Mouse (Mus musculus) CD4-positive, CD25-positive, alpha-beta regulatory T cell, adult 2 months (primary cell): ENCODE measurements around the gene Cdk5rap2.

Experiments used
- DNase-seq: peaks from one replicate; pipeline ENCODE4 v3.0.0-alpha.2; 2012; ENCODE audit warnings: low read depth, low spot score

The Cdk5rap2 gene

DNA sequence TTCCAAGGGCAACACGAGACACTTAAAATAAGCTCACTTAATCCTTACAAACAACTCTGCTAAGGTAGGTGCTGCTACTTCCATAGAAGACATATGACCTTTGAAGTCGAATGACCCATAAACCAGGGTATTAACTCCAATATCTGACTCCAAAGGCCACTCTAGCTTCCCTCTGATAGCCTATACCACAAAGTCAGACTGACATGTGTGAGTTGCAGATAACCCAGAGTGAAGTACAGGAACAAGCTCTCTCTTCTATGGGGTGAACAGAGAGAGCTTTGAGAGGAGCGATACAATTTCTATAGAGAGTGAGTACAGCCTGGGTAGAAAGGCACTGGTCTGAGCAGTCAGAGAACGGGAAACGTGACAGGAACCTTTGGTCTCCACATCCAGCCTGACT, 148.9 kb downstream of the Cdk5rap2 start:
- DNase-seq = no peak

DNA sequence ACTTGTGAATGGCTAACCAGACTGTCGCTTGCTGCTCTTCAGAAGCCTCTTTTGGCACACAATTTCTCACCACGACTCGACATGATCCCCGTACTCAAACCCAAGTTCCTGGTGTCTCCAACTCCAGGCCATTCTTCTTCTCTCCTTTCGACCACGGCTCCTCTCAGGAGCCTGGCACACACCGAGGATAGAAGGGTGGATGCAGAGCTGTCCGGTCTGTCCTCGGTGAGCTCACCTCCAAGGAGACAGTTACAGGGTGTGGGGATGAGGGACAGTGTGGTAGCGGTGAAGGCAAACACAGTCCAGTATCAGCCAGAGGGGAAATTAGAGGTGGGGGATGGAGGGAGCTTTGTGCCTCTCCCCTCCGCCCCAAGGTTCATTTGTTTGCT, 149.8 kb downstream of the Cdk5rap2 start:
- DNase-seq = no peak

DNA sequence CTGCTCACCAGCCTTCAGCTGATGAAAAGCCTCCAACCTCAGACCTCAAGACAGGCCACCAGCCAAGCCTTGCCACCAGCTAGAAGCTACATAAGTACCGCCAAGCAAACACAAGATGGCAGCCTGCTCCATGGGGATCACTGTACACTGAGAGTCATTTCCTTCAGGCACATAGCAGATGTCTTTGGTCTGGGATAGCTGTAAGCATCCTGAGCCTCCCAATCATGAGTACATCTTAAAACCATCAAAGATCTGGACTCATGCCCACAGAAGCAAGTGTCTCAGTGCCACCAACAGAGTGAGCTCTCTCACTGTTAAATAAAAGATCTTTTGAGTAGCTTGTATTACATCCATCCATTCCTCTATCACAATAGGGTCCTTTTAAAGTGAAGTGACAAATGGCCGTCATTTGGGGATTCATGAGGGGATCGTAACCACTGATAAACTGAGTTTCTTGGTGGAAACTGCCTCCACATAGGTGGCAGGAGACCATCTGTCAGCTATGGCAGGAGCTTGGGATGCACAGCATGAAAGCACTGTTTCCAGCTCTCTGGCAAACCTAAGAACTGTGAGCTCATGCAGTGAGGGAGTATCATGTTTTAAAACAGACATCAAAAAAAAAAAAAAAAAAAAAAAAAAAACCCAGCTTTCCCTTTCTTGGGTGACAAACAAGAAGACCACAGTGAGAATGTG, 150.4 kb downstream of the Cdk5rap2 start:
- DNase-seq = no peak

DNA sequence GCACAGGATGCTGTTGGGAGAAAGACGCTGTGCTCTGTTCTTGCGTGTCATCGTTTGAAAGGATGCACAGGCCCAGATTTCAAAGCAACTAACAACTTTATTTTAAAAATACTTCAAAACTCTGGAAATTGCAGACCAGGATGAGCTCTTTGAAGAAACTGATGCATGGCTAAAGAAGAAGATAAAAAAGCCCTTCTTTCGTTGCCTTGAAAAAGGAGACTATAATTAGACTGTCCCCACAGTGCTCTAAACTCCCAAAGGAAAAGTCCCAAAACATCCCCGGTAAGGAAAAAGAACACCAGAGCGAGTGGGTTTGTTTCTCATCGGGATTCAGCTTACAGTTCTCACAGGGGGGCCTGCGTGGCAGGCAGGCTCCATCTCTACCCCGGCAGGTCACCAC, 151.4 kb downstream of the Cdk5rap2 start:
- no peak for DNase-seq

DNA sequence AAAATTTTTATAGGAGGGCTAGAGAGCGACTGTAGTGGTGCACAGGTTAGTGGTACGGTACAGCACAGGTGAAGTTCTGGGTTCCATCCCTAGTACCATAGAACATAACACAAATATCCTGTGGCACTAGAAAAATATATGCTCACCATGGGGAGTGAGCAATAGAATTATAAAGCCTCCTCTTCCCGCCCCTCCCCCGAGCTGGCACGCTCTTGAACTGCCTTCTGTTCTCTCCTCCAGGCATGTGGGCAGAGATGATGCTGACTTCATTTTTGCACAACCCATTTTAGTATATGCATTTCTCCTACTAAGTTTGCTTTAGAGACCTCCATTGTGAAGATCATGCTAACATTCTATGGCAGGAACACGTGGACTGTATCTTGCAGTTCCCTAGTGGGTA, 152.0 kb downstream of the Cdk5rap2 start:
- DNase-seq = no peak

DNA sequence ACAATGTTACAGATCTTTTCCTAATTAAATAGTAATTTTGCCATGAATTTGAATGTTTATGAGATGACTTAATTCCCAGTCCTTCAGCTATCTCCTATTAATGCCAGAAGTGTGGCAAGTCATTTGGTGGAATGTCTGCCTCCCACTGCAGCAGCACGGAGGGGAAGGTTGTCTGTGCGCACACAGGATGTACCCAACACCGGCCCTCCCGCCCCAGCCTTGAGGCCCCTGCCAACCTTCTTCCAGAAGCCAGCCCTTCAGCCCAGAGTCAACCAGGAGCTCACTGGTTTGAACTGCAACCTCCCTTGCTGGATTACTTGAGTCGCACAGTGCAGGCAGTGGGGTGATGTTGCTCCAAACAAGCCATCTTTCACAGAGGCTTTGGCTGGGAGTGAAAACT, 158.5 kb downstream of the Cdk5rap2 start:
- no peak for DNase-seq

DNA sequence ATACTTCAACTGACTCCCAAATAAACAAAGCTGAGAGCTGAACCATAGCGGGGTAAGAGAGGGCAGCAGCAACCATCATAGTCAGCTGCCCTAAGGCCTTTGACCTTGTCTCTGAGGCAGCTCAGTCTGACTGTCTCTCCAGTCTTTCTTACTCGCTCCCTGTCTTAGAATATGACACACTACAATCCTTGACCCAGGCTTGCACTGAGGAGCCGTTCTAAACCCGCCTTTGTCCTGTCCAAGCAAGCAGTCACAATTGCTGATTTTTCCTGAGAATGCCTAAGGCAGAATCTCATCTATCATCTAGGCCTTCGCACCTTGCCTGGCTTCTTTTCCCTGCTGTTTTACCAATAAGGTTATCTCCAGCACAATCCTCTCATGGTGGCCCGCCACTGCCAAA, 164.5 kb downstream of the Cdk5rap2 start:
- no peak for DNase-seq

DNA sequence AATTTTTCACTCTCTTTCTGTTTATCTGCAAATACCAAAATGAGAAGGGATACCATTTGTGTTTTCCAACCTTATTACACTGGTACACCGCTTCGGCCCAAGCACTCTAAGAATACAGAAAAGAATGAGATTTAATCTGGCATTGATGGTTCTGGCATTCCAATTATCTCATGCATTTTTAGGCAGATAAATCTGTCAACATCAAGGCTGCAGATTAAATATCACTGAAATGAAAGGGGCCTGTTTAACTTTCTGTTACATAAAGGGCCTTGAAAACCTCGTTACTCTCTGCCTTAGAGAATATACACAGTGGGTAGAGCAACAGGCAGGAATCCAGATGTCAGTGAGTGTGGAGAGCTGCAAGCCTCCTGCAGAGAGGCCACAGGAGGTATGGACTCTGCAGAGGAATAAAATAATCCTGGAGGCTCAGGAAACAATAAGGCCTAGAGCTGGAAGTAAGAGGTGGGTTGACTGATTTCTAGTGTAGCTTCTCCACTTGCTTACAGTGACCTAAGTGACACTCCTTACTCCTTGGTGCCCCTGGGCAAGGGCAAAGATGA, 166.6 kb downstream of the Cdk5rap2 start:
- DNase-seq = no peak

DNA sequence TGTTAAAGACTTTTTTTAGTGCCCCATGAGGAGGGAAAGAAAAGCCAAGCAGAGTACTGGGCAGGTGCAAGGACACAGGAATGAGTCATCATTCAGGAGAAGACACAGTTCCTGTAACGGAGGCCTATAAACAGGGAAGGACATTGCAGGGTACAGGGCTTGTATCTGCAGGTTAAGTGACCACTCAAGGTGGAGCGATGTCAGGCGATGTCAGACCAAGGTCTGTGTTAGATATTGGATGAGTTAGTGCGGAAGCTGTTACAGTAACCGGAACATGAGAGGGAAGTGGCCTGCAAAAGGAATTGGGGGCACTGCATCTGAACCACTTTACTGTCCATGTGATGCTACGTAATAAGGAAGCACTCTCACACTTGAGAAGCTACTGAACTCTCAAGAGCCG, 170.5 kb downstream of the Cdk5rap2 start:
- DNase-seq = no peak

DNA sequence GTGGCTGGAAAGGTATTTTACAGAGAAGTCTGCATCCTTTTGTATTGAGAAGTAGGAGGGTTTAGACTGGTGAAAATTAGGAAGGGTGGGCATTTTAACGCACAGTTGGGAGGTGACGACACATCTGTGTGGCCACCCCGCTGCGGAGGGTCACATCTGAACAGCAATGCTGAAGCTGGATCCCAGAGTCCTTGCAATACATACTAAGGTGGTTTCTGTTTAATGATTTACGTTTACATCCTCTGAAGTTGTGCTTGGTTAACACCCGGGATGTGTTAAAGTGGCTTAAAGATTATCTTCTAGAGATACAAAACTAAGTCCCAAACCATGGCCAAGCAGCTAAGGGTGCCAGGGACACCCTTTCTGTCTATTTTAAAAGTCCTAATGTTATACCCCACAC, 171.4 kb downstream of the Cdk5rap2 start:
- DNase-seq = no peak

DNA sequence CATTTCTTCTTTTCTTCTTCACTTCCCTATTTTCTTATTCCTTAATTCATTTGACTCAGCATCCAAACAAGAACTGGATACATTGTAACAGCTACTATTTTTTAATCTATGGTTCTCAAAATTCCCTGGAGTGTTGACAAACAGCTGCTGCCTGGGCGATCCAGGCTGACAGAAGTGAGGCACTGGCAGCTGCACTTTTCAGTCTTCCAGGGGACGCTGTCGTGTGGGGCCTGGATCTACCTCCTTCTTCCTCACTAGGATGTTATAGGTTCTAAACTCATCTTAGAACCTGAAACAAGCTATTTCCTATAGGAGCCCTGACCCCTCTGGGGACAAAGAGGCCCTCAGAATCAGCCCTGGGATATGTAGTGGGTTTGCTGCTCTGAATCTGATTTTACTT, 177.9 kb downstream of the Cdk5rap2 start:
- no peak for DNase-seq

DNA sequence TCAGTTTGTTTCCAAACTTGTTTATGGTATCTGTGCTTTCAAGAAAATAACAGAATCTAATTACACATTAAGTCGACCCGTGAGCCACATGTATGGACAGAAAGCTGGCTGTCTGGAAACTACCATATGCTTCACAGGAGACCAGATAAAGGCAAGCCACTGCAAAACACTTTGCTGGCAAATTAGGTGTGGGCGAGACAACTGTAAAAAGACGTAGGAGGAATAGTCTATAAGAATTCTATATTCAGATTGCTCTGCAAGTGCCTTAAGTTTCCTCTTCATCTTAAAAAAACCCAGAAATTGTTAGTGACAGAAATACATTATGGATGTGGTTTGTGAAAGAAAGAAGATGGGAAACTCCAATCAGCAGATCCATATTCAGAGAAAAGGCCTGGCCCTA, 180.4 kb downstream of the Cdk5rap2 start:
- DNase-seq = no peak

DNA sequence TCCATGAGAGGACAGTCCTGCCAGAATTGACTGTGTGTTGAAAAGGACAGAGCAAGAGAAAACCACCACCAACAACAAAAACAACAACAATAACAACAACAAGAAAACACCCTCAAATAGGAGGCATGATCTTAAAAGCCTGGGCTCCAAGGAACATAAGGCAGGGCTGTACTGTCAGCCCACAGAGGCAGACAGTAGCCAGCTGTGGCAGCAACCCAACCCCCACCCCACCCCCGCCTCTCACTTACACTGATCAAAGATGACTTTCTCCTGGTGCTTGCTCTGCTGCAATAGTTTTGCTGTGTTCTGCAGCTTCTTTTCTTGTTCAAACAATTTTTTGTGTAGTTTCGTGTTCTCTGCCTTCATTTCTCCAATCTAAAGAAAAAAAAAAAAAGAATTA, 181.9 kb downstream of the Cdk5rap2 start:
- DNase-seq = no peak

DNA sequence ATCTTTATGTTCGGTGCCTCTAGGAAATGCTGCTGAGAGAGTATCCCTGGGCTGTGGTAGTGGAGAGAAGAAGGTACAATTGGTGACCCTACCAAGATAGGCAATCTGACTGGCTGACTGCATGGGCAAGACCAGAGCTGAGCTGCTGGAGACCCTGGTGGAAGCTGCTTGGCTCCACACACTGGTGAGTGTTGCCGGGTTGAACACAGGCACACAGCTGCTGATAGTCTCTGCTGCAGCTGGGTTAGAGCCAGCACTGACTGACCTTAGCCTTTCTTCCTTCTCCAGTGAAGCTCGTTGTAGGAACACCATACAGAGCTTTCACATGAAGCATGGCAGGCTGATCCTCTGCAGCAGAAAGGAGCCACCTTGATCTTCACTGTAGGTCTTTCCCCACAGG, 182.6 kb downstream of the Cdk5rap2 start:
- DNase-seq = no peak

DNA sequence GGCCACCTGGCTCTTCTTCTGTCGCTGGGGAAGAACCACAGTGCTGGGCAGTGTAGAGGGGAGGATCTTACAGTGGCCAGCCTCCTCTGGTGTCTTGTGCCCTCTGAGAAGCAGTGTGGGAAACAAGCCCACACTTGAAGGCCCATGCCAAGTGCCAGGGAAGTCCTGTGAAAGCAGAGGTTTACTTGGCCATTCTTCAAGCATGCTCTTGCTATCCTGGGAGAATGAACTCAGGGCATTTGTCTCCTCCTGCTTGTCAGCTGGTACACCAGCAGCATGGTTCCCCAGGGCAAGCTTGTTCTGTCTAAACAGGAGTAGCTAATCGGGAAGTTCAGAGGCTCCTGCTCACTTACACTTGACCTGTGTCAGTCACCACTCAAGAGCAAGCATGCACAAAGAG, 185.7 kb downstream of the Cdk5rap2 start:
- DNase-seq = no peak

DNA sequence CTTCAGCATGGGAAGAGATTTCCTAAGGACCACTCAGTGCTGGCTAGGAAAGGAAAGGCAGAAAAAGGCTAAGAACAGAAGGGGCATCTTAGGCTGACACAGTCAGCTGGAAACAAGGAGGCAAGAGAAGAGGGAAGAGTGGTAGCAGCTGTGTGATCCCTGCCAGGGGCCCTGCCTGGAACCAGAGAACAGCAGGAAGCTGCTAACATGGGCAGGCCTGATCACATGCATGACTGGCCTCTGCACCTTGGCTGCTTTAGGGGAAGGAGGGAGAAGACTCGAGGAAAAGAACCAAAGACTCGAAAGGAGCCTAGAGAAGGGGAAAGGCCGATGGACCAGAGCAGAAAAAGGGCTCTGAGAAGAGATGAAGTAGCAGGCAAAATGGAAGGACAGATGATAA, 188.4 kb downstream of the Cdk5rap2 start:
- no peak for DNase-seq

DNA sequence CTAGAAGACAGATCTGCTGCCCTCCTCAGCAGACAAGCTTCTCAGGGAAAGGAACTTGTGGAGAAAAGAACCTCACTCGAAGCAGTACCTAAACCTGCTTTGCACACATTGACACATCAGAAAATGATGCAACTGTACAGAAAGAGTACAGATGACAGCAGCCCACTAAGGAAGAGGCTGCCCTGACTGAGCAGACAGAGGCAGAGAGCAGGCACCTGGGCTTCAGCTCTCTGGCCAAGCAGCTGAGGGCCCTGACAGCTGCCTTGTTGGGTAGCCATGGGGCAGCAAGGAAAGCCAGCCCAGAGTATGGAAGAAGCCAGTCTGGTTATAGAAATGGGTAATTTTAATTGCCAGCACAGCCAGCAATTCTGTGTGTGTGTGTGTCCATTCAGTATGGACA, 188.9 kb downstream of the Cdk5rap2 start:
- no peak for DNase-seq

DNA sequence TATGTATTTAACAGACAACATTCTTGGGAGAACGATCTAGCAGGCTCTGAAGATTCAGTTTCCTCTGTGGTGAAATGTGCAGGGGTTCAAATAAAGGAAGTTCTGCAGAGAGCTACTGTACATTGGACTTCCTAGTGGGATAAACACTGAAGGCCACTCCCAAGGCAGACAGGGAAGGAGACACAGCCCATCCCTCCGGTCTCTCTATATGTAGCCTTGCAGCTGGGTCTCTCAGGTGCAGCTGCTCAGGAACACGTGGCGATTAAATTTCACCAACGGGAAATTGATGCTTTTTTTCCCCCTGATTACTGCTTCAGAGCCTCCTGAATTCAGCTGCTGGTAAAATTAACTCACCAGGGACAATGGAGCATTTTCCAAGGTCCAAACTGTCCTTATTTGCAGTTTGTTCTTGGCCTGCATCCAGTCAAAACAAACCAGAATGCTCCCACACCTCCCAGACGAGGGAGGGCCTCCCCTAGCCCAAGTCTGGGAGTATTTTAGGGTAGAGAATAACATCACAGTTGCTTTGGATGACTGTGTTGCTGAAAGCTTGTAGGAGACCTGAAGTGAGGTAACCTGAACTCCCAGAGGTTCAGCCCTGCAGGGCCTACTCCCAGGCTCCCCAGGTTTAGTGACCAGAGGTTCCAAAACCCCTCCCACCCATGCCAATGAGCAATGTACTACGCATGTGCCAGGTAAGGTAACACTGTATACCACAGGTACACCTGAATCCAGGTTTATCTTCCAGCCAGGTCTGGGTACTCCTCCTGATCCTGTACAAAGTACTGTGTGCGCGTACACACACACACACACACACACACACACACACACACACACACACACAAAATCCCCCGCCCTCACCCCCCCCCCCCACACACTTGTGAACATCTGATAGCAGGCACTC, 189.7 kb downstream of the Cdk5rap2 start:
- DNase-seq = no peak

DNA sequence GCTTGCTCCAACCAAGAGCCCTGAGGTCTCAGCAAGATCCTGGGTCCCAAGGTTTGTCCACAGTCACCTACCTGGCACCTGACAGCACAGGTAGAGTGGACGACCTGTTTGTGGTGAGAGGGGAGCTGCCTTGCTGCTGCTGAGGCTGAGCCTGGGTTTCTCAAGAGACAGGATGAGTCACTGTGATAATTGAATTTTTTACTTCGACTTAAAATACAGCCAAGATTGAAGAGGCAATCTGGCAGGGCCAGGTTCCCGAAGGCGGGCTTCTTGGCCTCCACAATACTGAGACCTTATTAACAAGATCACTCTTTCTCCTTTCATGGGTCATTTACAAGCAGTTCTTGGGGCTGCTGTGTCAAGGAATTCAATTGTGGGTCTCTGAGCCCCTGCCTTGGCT, 190.5 kb downstream of the Cdk5rap2 start:
- DNase-seq = no peak

DNA sequence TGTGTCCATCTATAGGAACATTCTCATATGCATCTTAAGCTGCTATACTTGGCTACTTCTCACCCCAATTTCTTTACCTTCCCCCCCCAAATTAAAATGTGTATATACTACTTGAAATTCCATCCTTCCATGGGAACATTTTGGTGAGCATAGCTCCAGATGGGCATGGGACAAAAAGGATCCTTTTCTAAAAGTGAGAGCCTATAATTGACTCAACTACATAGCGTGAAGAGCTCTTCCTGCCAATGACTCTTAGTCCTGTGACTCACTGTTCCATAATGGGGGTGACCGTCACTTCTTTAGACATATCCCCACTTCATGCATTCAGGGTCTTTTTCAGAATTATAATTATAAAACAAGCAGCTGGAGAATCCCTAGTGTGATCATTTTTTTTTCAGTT, 224.3 kb downstream of the Cdk5rap2 start:
- DNase-seq = no peak
